Mouse (Mus musculus): ENCODE measurements around the gene Ift27. TPM values are rescaled to one million over a fixed set of nuclear protein-coding genes. Genes with fewer than 3 reads are reported as not detected.
A peak's percentile ranks its signal among the peaks of the same experiment; 100 is the strongest.

Gene Ift27
- polyA plus RNA-seq (2014; fragmentation: Nextera tagmentation; extraction: Ambion mirVana) = 138 and 148 TPM in 2 replicates

DNA sequence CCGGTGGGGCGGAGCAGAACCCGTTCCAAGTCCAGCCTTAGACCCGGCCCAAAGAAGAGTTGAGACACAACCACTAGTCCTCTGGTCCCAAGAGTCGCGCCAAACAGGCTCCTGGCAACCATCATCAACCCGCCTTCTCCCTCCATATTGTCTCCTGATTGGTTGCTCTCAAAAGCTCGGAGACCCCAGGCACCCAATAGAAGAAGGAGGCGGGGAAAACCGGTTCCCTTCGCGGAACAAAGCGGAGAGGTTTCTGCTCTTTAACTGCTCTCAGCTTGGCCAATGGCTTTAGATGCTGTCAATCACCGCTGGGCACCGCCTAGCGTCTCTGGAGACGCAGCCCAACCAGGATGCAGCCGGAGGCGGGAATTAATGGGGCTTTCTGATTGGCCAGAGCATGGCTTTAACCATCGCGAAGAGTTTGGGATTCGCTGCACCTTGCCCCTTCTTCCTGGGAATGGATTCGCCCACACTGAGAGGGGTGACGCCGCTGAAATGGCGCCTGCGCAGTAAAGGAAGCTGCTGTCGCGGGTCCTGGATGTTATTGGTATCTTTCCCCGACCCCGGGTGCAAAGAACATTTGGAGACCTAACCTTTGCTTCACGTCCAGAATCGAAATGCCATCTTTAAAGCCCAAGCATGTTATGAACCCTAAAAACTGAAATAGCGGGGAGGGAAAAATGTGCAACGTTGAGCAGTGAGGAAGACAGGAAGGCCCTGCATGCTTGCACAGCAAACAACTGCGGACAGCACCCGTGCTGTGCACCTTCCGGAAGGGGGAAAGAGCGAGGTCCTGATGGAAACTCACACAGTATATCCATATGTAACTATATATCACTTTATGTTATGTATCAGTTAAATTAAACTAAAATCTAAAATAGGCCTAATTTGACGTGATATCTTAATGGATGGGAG lies at the start of gene Ift27:
Gene Ift27, minus strand, starts transcription at position 136 of the 915 bp plus-strand sequence.
- H3K27ac ChIP-seq (ENCODE audit: low read depth, low read length) = peak within 1 kb of the TSS; percentile 50
- H3K9ac ChIP-seq (ENCODE audit: low read length) = peak within 1 kb of the TSS; percentile 76
- H3K36me3 ChIP-seq (ENCODE audit: control insufficient read depth, insufficient read depth, low read length) = no peaks in the 10 kb centered on the region
- peak within 1 kb of the TSS; percentile 94 for H3K4me2 ChIP-seq
- DNase-seq (ENCODE audit: low spot score, missing footprints) (peak; percentile 98), ATAC-seq (ENCODE audit: low FRiP score) (peak; percentile 97)
- 2% methylated on average over 40 of the region's 40 CpGs for WGBS
- peaks cover 18% of the 10 kb centered on the region for H3K4me1 ChIP-seq (ENCODE audit: control insufficient read depth, insufficient read depth, low read length)
- peak within 1 kb of the TSS; percentile 73 for H3K4me3 ChIP-seq (ENCODE audit: low read depth, low read length)
- no peaks in the 10 kb centered on the region for H3K27me3 ChIP-seq (ENCODE audit: control insufficient read depth, insufficient read depth, low read length)
- no peaks in the 10 kb centered on the region for H3K9me3 ChIP-seq (ENCODE audit: control insufficient read depth, low read length)

DNA sequence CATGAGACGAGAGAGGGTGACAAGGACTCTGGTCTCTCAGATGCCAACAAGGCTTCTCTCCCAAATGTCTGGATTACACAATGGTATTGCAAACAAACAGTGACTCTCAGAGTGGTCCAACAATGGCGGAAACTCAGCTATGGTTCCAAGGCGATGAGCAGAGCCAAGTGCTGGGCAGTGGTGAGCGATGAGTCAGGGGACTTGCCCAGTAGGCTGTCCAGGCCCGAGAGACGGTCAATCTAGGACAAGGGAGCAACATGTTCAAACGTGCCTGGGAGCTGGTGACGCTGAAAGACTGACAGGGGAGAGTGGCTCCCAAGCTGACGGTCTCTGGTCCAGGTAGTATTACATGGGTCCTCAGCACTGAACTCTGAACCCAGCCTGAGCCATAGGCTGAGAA lies 41.4 kb upstream of the Ift27 start:
- no peaks in the 10 kb centered on the region for H3K9me3 ChIP-seq (ENCODE audit: control insufficient read depth, low read length)
- DNase-seq (ENCODE audit: low spot score, missing footprints) = no peak
- WGBS = 84% methylated on average over 9 of the region's 9 CpGs
- no peaks in the 10 kb centered on the region for H3K36me3 ChIP-seq (ENCODE audit: control insufficient read depth, insufficient read depth, low read length)
- H3K4me1 ChIP-seq (ENCODE audit: control insufficient read depth, insufficient read depth, low read length) = no peaks in the 10 kb centered on the region
- no peak for ATAC-seq (ENCODE audit: low FRiP score)
- H3K27me3 ChIP-seq (ENCODE audit: control insufficient read depth, insufficient read depth, low read length) = no peaks in the 10 kb centered on the region
- no peak overlapping the region for H3K4me3 ChIP-seq (ENCODE audit: low read depth, low read length)
- no peak overlapping the region for H3K9ac ChIP-seq (ENCODE audit: low read length)
- no peak overlapping the region for H3K4me2 ChIP-seq
- H3K27ac ChIP-seq (ENCODE audit: low read depth, low read length) = no peak overlapping the region

DNA sequence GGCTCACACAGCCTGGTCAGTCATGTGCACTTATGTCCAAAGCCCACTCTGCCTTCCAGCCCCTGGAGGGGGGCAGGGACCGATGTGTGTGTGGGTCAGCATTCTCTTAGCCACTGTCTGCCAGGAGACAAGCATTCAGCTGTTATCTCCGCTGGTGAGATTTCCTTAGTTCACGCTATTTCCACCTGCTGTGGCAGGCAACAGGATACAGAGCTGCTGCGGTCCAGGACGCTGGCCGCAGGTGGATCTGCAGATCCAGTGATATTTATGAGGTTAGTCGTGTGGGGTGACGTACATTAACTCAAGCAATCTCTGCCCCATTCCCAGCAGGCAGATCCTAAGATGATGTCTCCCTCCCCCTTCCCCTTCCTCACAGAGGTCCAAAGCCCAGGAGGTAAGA lies 37.5 kb upstream of the Ift27 start:
- Histone ChIP-seq H3K4me1 (ENCODE audit: control insufficient read depth, insufficient read depth, low read length) (no peaks in the 10 kb centered on the region), H3K4me3 (ENCODE audit: low read depth, low read length) (no peak overlapping the region), H3K4me2 (no peak overlapping the region), H3K27ac (ENCODE audit: low read depth, low read length) (no peak overlapping the region), H3K36me3 (ENCODE audit: control insufficient read depth, insufficient read depth, low read length) (no peaks in the 10 kb centered on the region), H3K9me3 (ENCODE audit: control insufficient read depth, low read length) (no peaks in the 10 kb centered on the region), H3K9ac (ENCODE audit: low read length) (no peak overlapping the region), H3K27me3 (ENCODE audit: control insufficient read depth, insufficient read depth, low read length) (no peaks in the 10 kb centered on the region)
- 82% methylated on average over 8 of the region's 8 CpGs for WGBS
- DNase-seq (ENCODE audit: low spot score, missing footprints) = no peak
- no peak for ATAC-seq (ENCODE audit: low FRiP score)

DNA sequence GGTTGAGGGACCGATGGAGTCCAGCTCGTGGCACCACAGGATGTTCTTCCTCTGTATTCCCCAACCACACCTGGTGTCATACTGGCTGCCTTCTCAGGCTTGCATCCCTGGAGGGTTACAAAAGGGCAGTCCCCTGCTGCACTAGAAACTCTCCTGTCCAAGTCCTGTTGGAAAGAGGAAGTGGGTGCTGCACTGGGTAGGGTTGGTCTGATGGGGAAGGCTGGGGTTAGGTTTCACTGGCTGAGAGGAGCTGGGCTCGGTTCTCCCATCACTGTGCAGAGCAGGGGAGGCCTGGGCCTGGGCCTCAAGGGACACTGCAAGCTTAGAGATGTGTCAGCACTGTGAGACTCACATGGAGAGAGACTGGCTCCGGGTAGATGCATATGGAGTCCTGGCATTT lies 36.3 kb upstream of the Ift27 start:
- H3K27ac ChIP-seq (ENCODE audit: low read depth, low read length) = no peak overlapping the region
- H3K4me3 ChIP-seq (ENCODE audit: low read depth, low read length) = no peak overlapping the region
- H3K4me2 ChIP-seq = no peak overlapping the region
- H3K36me3 ChIP-seq (ENCODE audit: control insufficient read depth, insufficient read depth, low read length) = no peaks in the 10 kb centered on the region
- WGBS = 83% methylated on average over 4 of the region's 4 CpGs
- no peak for ATAC-seq (ENCODE audit: low FRiP score)
- H3K4me1 ChIP-seq (ENCODE audit: control insufficient read depth, insufficient read depth, low read length) = no peaks in the 10 kb centered on the region
- DNase-seq (ENCODE audit: low spot score, missing footprints) = no peak
- H3K27me3 ChIP-seq (ENCODE audit: control insufficient read depth, insufficient read depth, low read length) = no peaks in the 10 kb centered on the region
- no peaks in the 10 kb centered on the region for H3K9me3 ChIP-seq (ENCODE audit: control insufficient read depth, low read length)
- no peak overlapping the region for H3K9ac ChIP-seq (ENCODE audit: low read length)

DNA sequence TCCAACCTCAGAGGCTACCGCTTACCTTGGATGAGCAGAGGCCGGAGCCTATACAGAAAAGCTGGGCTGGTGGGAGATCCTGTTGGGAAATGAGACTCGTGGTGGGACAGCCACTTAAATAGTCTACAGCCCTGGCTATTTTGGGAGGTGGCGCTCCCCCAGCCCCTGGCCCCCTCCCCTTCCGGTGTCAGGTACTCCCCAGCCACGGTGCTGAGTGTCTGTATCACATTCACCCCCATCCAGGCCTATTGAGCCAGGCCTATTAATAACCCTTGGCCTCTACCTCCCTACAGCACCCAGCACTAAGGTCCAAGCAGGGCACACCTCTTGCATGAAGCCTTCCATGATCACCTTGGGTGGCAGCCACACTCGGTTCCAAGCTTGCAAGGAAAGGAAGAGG lies 32.4 kb upstream of the Ift27 start, which contains the start of gene Pvalb:
Gene Pvalb, minus strand, starts transcription at position 89 of the 400 bp plus-strand sequence.
- H3K4me2 ChIP-seq = no peak within 1 kb of the TSS
- ATAC-seq (ENCODE audit: low FRiP score) = no peak
- H3K36me3 ChIP-seq (ENCODE audit: control insufficient read depth, insufficient read depth, low read length) = no peaks in the 10 kb centered on the region
- no peaks in the 10 kb centered on the region for H3K4me1 ChIP-seq (ENCODE audit: control insufficient read depth, insufficient read depth, low read length)
- H3K27me3 ChIP-seq (ENCODE audit: control insufficient read depth, insufficient read depth, low read length) = peaks cover 17% of the 10 kb centered on the region
- 86% methylated on average over 7 of the region's 7 CpGs for WGBS
- no peak for DNase-seq (ENCODE audit: low spot score, missing footprints)
- H3K27ac ChIP-seq (ENCODE audit: low read depth, low read length) = no peak within 1 kb of the TSS
- no peaks in the 10 kb centered on the region for H3K9me3 ChIP-seq (ENCODE audit: control insufficient read depth, low read length)
- no peak within 1 kb of the TSS for H3K4me3 ChIP-seq (ENCODE audit: low read depth, low read length)
- no peak within 1 kb of the TSS for H3K9ac ChIP-seq (ENCODE audit: low read length)

DNA sequence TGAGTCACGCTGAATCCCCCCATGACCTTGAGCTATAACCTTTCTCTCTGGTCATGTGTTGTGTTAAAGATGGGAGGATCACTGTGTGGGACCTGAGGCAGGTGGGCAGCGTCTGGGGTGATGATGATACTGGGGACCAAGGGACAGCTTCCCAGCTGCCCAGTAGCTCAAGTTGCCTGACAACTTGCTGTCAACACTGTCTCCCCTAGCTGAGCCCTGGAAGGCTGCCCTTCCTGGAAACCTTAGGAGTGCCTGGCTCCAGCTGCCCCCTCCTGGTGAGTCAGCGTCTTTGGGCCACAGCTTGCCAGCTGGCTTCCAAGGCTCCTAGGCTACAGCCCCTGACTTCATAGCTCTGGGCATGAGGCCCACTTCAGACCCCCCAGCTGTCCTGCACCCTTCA lies 31.3 kb upstream of the Ift27 start:
- no peak overlapping the region for H3K9ac ChIP-seq (ENCODE audit: low read length)
- no peak overlapping the region for H3K27ac ChIP-seq (ENCODE audit: low read depth, low read length)
- WGBS = 44% methylated on average over 3 of the region's 3 CpGs
- ATAC-seq (ENCODE audit: low FRiP score) (no peak), DNase-seq (ENCODE audit: low spot score, missing footprints) (peak; percentile 84)
- peaks cover 17% of the 10 kb centered on the region for H3K27me3 ChIP-seq (ENCODE audit: control insufficient read depth, insufficient read depth, low read length)
- H3K36me3 ChIP-seq (ENCODE audit: control insufficient read depth, insufficient read depth, low read length) = no peaks in the 10 kb centered on the region
- H3K4me1 ChIP-seq (ENCODE audit: control insufficient read depth, insufficient read depth, low read length) = no peaks in the 10 kb centered on the region
- no peak overlapping the region for H3K4me2 ChIP-seq
- H3K9me3 ChIP-seq (ENCODE audit: control insufficient read depth, low read length) = no peaks in the 10 kb centered on the region
- H3K4me3 ChIP-seq (ENCODE audit: low read depth, low read length) = no peak overlapping the region

DNA sequence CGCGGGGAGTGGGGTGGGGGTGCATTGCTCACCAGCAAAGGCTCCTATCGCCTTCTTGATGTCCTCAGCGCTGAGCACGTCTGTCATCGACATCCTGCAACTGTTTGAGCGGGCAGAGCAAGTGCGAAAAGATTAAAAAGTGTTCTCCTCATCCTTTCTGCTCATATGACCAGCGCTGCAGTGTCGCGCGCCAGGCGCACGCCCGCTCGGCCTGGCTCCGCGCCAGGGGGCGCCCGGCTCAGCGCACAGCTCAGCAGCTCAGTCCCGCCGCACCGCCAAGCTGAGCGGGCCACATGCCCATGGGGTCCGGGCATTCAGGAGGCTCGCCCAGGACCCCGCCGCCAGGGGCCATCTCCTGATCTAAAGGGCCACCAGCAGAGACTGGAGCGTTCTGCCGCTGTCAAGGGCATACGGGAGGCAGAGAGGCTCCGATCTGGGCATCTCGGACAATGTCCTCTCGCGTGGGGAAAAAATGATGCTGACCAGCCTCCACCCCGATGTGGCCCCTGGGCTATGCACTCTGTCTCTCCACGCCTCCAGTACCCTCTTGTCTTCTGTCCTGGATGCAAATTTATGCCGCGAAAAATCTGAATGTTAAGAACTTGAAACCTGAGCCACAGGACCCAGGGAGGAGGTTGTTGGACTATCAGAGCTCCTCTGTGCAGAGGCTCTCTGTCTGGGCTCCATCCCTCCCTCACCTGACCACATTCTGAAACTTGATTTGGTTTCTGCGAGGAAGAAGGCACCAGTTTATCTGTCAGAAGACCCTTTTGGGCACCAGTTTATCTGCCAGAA lies 30.3 kb upstream of the Ift27 start:
- Histone ChIP-seq H3K9me3 (ENCODE audit: control insufficient read depth, low read length) (no peaks in the 10 kb centered on the region), H3K4me1 (ENCODE audit: control insufficient read depth, insufficient read depth, low read length) (no peaks in the 10 kb centered on the region), H3K36me3 (ENCODE audit: control insufficient read depth, insufficient read depth, low read length) (no peaks in the 10 kb centered on the region), H3K4me3 (ENCODE audit: low read depth, low read length) (peak overlapping the region; percentile 17), H3K4me2 (peak overlapping the region; percentile 43), H3K27me3 (ENCODE audit: control insufficient read depth, insufficient read depth, low read length) (peaks cover 17% of the 10 kb centered on the region), H3K9ac (ENCODE audit: low read length) (0 out of 2 replicates have a peak overlapping the region, but pooled peaks have one; percentile 21), H3K27ac (ENCODE audit: low read depth, low read length) (no peak overlapping the region)
- 1% methylated on average over 41 of the region's 41 CpGs for WGBS
- DNase-seq (ENCODE audit: low spot score, missing footprints) (peak; percentile 94), ATAC-seq (ENCODE audit: low FRiP score) (peak; percentile 59; the same call in 1 of the 2 replicates)

DNA sequence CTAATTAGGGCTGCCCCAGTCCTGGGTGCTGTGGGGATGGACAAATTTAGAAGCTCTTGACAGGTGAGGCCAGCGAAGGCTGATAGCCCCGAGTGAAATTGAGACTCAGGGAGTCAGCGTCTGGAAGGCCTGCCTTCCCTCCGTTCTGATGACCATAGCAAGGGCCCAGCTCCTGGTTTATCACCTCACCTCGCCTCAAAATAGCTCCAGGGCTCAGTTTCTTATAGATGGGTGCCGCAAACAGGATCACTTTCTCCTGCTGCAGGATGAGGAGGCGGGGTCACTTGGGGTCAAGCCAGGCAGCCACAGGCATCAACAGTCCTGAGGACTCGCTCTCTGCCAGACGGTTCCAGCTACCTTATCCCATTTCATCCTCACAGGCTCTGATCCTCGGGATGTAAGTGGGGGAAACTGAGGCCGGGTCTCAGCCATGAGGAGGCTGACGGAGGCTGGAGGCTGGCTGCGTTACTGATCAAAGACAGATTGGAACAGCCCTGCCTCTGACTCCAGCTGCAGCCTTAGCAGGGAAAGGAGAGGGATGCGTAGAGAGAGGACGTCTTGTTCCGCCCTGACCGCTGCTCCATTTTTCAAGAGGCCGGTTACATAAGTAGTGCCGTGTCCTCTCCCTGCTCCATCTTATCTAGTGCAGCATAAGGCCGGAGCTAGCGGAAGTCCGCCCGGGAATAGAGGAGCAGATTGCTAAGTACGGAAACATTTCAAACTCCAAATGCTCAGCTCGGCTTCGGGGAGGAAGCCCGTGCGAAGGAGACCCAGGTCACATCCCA lies 21.4 kb upstream of the Ift27 start:
- Histone ChIP-seq H3K4me3 (ENCODE audit: low read depth, low read length) (no peak overlapping the region), H3K27ac (ENCODE audit: low read depth, low read length) (no peak overlapping the region), H3K9ac (ENCODE audit: low read length) (no peak overlapping the region), H3K9me3 (ENCODE audit: control insufficient read depth, low read length) (no peaks in the 10 kb centered on the region), H3K36me3 (ENCODE audit: control insufficient read depth, insufficient read depth, low read length) (no peaks in the 10 kb centered on the region), H3K4me1 (ENCODE audit: control insufficient read depth, insufficient read depth, low read length) (no peaks in the 10 kb centered on the region), H3K4me2 (no peak overlapping the region), H3K27me3 (ENCODE audit: control insufficient read depth, insufficient read depth, low read length) (no peaks in the 10 kb centered on the region)
- DNase-seq (ENCODE audit: low spot score, missing footprints) (no peak), ATAC-seq (ENCODE audit: low FRiP score) (no peak)
- WGBS = 83% methylated on average over 28 of the region's 28 CpGs

Measured in midbrain, embryonic 11.5 days (tissue).